Mouse (Mus musculus) neural tube, embryonic 11.5 days (tissue): ENCODE measurements around the gene Tcaim. TPM values are rescaled to one million over a fixed set of nuclear protein-coding genes. Genes with fewer than 3 reads are reported as not detected.

ENCODE experiments used
- ATAC-seq: fragments of 200-750 bp; cut with Nextera tagmentation; 2 replicates; pipeline ENCODE4 v1.8.0; 2017; ENCODE audit warnings: moderate number of reproducible peaks, mild to moderate bottlenecking, moderate TSS enrichment, moderate library complexity; ENCODE audit not compliant: insufficient read depth, low FRiP score, low TSS enrichment
- DNase-seq: peaks from one replicate; pipeline ENCODE4 v3.0.0-alpha.2; 2015; ENCODE audit warnings: low spot score
- H3K27ac ChIP-seq: fragments of 300-500 bp; sonication (generic); 2 replicates; pipeline ENCODE4 v1.5.1; 2014; ENCODE audit warnings: low read depth, mild to moderate bottlenecking, low read length
- H3K27me3 ChIP-seq: fragments of 300-500 bp; sonication (generic); 2 replicates; pipeline ENCODE4 v1.6.1; 2014; ENCODE audit warnings: mild to moderate bottlenecking, low read length, mixed read lengths; ENCODE audit not compliant: control insufficient read depth, insufficient read depth
- H3K36me3 ChIP-seq: fragments of 300-500 bp; sonication (generic); 2 replicates; pipeline ENCODE4 v1.6.1; 2014; ENCODE audit warnings: mild to moderate bottlenecking, low read length, moderate library complexity, mixed read lengths; ENCODE audit not compliant: control insufficient read depth, insufficient read depth
- H3K4me1 ChIP-seq: fragments of 300-500 bp; sonication (generic); 2 replicates; pipeline ENCODE4 v1.6.1; 2014; ENCODE audit warnings: low read length, mixed read lengths; ENCODE audit not compliant: control insufficient read depth, insufficient read depth
- H3K4me2 ChIP-seq: fragments of 300-500 bp; sonication (generic); 2 replicates; pipeline ENCODE4 v1.6.1; 2014; ENCODE audit warnings: low read depth, mild to moderate bottlenecking, moderate library complexity
- H3K4me3 ChIP-seq: fragments of 300-500 bp; sonication (generic); 2 replicates; pipeline ENCODE4 v1.5.1; 2014; ENCODE audit warnings: low read depth, low read length
- H3K9ac ChIP-seq: fragments of 300-500 bp; sonication (generic); 2 replicates; pipeline ENCODE4 v1.6.1; 2014; ENCODE audit warnings: mild to moderate bottlenecking, low read length
- H3K9me3 ChIP-seq: fragments of 300-500 bp; sonication (generic); 2 replicates; pipeline ENCODE4 v1.6.1; 2016; ENCODE audit warnings: low read length; ENCODE audit not compliant: control insufficient read depth
- WGBS: fragments of 180-500 bp; shearing (Covaris S2); extraction: QIAGEN DNeasy Blood & Tissue Kit; methylation state at CpG from one replicate; pipeline ENCODE4 v1.1.7; 2014; 5-methylcytosine and 5-hydroxymethylcytosine counted together
- polyA plus RNA-seq: library from polyadenylated mRNA; unstranded; fragments of >200 nt; fragmentation: Nextera tagmentation; extraction: Ambion mirVana; gene quantifications from 2 replicates; pipeline ENCODE4 v1.2.1, GENCODE M21; 2014

Tcaim gene
- 6.1 and 7.0 TPM in 2 replicates for polyA plus RNA-seq

DNA sequence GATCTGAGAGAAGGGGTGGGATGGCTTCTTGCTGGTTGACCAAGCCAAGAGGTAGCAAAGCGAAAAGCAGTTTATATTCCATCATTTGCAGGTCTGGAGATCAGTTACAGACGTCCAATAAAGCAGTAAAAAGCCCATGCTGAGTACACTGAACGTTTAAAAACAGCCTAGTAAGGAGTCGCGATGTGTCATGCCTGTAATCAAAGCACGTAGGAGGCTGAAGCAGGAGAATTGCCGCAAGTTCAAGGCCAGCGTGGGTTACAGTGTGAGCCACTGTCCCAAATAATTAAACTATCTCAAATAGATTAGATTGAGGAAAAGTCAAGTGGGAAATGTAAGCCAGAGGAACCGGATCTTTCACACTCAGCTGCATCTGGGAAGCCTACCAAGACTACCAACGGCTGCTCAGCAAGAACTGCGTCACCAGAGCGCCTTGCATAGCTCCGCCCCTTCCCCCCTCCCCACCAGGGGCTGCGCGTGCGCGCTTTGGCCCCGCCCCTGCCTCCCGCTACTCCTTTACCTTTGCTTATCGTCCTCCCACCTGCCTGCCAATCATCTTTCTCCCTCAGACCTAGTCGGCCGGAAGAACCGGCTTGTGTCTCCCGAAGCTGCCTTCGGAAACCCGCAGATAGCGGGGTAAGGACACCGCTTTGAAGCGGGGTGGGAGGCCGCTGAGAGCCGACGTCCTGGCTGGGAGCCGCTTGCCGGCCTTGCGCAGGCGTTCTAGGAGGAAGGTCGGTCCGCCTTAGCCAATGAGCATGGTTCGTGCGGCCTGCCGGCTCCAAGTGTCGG is at the start of gene Tcaim:
TSS of gene Tcaim (plus strand) at position 487 of the 792 bp plus-strand sequence.
- Histone ChIP-seq H3K4me2 (peak within 1 kb of the TSS; percentile 80), H3K9ac (peak within 1 kb of the TSS; percentile 71), H3K36me3 (no peaks in the 10 kb centered on the region), H3K9me3 (no peaks in the 10 kb centered on the region), H3K27ac (peak within 1 kb of the TSS; percentile 79), H3K4me1 (0 out of 2 replicates have a peak, but pooled peaks cover 3% of the 10 kb centered on the region), H3K27me3 (no peaks in the 10 kb centered on the region), H3K4me3 (peak within 1 kb of the TSS; percentile 58)
- DNase-seq (peak; percentile 92), ATAC-seq (peak; percentile 98)
- WGBS: 7% methylated on average over 42 of the region's 42 CpGs

DNA sequence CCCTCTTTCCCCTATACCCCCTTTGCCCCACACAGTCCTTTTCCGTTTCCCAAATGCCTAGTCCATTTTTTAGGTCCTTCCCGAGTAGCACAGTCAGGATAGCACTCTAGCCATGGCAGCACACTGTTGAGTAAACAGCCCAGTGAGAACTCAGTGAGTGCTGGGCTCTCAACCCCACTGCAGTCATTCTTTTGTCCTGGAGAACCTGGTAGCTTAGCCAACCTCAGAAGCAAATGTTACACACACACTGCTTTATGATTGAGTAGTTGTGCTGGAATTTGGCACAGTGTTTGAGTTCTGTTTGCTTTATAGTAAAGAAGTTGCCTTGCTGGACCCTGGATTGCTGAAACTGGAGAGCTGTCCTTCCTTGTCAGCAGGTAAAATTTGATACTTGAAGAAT is 47.7 kb upstream of the Tcaim start:
- no peak overlapping the region for H3K4me3 ChIP-seq
- H3K9ac ChIP-seq: no peak overlapping the region
- no peaks in the 10 kb centered on the region for H3K27me3 ChIP-seq
- H3K4me1 ChIP-seq: no peaks in the 10 kb centered on the region
- ATAC-seq (no peak), DNase-seq (no peak)
- 64% methylated on average over 2 of the region's 2 CpGs for WGBS
- no peak overlapping the region for H3K27ac ChIP-seq
- no peak overlapping the region for H3K4me2 ChIP-seq
- no peaks in the 10 kb centered on the region for H3K36me3 ChIP-seq
- H3K9me3 ChIP-seq: no peaks in the 10 kb centered on the region

DNA sequence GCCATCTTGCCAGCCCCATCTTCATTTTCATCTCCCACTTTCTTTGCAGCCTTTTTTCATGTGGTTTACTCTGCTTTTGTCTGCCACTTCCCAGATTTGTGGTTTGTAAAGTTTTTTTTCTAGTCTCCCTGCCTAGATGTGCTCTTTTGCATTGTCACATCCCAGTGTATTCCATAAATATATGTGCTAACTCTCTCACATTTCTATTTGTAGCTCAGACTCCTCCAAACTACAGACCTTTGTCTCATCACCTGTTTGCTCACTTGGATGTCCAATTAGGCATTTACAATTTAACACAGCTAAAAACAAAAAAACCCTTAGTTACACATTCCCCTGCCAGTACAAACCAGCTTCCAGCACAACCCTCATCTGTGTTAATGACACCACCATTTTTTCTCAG is 45.2 kb upstream of the Tcaim start:
- Histone ChIP-seq H3K4me2 (no peak overlapping the region), H3K27me3 (no peaks in the 10 kb centered on the region), H3K4me1 (no peaks in the 10 kb centered on the region), H3K27ac (no peak overlapping the region), H3K9me3 (no peaks in the 10 kb centered on the region), H3K36me3 (no peaks in the 10 kb centered on the region), H3K9ac (no peak overlapping the region), H3K4me3 (no peak overlapping the region)
- DNase-seq (no peak), ATAC-seq (no peak)

DNA sequence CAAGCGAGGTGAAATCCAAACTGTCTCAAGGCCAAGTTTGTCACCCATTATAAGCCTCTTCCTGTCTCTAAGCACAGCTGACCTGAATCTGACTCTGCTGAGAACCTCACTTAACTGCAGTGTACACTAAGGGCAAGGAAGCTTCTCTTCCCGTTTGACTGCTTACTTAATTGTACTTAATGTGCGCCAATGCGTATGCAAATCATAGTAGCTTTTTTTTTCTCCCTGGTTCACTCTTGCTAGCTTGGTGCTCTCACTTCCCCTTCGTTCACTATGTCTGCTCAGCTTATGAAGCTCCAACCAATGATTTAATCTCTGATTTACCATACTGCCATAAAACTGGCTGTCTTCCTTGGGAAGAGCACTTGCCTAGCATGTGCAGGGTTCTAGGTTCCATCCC is 20.1 kb upstream of the Tcaim start:
- ATAC-seq (no peak), DNase-seq (no peak)
- WGBS: 82% methylated on average over 5 of the region's 5 CpGs
- H3K36me3 ChIP-seq: no peaks in the 10 kb centered on the region
- H3K27me3 ChIP-seq: no peaks in the 10 kb centered on the region
- no peak overlapping the region for H3K4me2 ChIP-seq
- H3K4me3 ChIP-seq: no peak overlapping the region
- no peak overlapping the region for H3K27ac ChIP-seq
- no peaks in the 10 kb centered on the region for H3K4me1 ChIP-seq
- no peak overlapping the region for H3K9ac ChIP-seq
- no peaks in the 10 kb centered on the region for H3K9me3 ChIP-seq

DNA sequence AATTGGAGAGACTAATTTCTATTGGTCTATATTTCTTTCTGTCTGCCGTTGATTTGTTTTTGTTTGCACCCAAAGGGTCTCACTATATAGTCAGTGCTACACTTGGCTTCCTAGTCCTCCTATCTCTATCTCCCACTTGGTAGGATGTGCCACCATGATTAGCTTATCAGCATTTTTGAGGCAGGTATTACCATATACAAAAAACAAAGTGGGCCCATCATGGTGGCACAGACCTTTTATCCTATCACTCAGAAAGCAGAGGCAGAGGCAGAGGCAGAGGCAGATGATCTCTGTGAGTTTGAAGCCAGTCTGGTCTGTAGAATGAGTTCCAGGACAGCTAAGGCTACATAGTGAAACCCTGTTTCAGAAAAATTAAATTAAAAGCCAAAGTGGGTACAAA is 18.8 kb upstream of the Tcaim start:
- WGBS: 97% methylated on average over 1 of the region's 1 CpGs
- Histone ChIP-seq H3K4me2 (no peak overlapping the region), H3K9me3 (no peaks in the 10 kb centered on the region), H3K36me3 (no peaks in the 10 kb centered on the region), H3K27me3 (no peaks in the 10 kb centered on the region), H3K9ac (no peak overlapping the region), H3K4me3 (no peak overlapping the region), H3K4me1 (no peaks in the 10 kb centered on the region), H3K27ac (no peak overlapping the region)
- ATAC-seq: no peak
- DNase-seq: no peak

DNA sequence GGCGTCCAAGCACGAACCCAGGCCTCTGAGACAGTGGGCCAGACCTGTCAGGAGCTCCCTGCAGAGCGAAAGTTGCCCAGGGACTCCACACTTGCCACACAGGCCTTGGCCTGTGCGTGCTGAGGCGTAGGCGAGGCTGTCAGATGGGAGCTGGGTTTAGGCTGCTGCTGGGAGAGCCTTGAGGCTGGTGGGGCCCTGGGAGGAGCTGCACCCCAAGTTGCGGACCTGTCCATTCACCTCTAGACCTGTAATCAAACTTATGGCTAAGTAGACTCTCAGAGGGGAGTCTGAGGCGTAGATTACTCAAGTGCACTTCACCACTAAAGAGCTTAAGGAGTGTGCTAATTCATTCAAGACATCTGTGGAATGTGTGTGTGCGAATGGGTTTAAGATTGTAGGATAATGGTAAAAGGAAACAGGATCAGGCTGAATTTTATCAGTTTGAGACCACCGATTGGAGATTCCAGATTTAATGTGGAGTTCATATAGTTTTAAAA is 554 bp downstream of the Tcaim start:
- Histone ChIP-seq H3K36me3 (no peaks in the 10 kb centered on the region), H3K4me1 (0 out of 2 replicates have a peak, but pooled peaks cover 3% of the 10 kb centered on the region), H3K27me3 (no peaks in the 10 kb centered on the region), H3K9me3 (no peaks in the 10 kb centered on the region), H3K4me3 (peak overlapping the region; percentile 58), H3K4me2 (peak overlapping the region; percentile 80), H3K9ac (peak overlapping the region; percentile 71), H3K27ac (peak overlapping the region; percentile 79)
- ATAC-seq: no peak
- WGBS: 20% methylated on average over 10 of the region's 10 CpGs
- no peak for DNase-seq

DNA sequence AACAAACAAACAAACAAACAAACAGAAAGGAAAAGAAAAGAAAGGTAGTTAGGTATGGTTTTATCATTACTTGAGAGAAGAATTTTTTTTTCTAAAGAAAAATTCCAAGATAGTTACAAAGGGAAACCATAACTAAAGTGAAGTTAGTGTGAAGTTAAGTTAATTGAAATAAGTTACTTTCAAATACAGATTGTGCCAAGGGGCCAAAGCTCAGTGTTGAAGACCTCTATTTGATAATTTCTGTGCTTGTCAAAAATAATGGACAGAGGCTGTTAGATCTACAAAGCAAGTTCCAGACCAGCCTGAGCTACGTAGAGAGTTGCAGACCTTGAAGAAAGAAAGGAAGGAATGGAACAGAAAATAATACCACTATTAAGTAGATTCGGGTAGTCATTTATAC is 1.8 kb downstream of the Tcaim start:
- Histone ChIP-seq H3K36me3 (no peaks in the 10 kb centered on the region), H3K27ac (no peak overlapping the region), H3K4me1 (0 out of 2 replicates have a peak, but pooled peaks cover 3% of the 10 kb centered on the region), H3K9ac (no peak overlapping the region), H3K4me3 (no peak overlapping the region), H3K9me3 (no peaks in the 10 kb centered on the region), H3K4me2 (no peak overlapping the region), H3K27me3 (no peaks in the 10 kb centered on the region)
- WGBS: 94% methylated on average over 2 of the region's 2 CpGs
- no peak for ATAC-seq
- DNase-seq: no peak

DNA sequence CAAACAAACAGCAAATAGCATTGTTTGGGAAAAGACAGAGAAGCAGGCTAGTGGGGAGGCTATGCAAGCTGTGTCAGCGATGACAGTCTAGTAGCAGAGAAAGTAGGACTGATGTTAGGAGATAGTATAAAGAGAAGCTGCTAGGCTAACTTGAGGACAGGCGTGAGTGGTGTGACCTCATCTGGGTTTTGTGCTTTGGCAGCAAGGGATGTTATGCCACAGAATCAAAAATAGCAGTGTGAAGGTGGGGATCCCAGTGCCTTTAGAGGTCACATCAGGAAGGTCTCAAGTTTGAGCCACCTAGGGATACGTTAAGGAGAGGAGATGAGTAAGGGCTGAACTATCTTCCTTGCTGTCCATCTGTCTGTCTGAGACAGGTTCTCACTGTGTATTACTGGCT is 4.9 kb downstream of the Tcaim start:
- 86% methylated on average over 3 of the region's 3 CpGs for WGBS
- Histone ChIP-seq H3K4me2 (no peak overlapping the region), H3K27ac (no peak overlapping the region), H3K36me3 (no peaks in the 10 kb centered on the region), H3K4me1 (no peaks in the 10 kb centered on the region), H3K9ac (no peak overlapping the region), H3K4me3 (no peak overlapping the region), H3K9me3 (no peaks in the 10 kb centered on the region), H3K27me3 (no peaks in the 10 kb centered on the region)
- ATAC-seq (no peak), DNase-seq (no peak)

DNA sequence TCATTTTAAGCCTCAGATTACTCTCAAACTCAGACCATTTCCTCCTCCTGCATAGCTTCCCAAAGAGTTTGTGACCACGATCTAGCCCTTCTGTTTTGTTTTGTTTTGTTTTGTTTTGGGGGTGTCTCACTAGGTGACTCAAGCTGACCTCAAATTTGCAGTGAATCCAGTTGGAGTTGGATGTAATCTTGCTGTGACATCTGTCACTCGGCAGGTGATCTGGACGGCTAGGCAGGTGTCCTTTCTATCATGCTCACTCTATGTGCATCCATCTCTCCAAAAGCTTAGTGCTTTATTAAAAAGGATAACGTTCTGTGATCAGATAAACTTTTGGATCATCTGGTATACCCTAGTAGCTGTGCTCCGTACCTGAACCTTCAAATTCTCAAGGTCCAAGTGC is 7.0 kb downstream of the Tcaim start:
- no peak overlapping the region for H3K4me2 ChIP-seq
- H3K36me3 ChIP-seq: no peaks in the 10 kb centered on the region
- H3K9ac ChIP-seq: no peak overlapping the region
- WGBS: 90% methylated on average over 5 of the region's 5 CpGs
- H3K4me3 ChIP-seq: no peak overlapping the region
- no peaks in the 10 kb centered on the region for H3K4me1 ChIP-seq
- ATAC-seq: no peak
- no peak for DNase-seq
- no peaks in the 10 kb centered on the region for H3K27me3 ChIP-seq
- no peak overlapping the region for H3K27ac ChIP-seq
- no peaks in the 10 kb centered on the region for H3K9me3 ChIP-seq
